3 mouse cellular contexts compared by ENCODE assay signal in genomic region chr14:113847836-113848235, GRCm38 (mm10).
A peak's percentile ranks its signal among the peaks of the same experiment; 100 is the strongest.
DNase-seq lines count a peak whose midpoint lies in the region; TF ChIP-seq lines count a peak whose summit lies in the region.
"Not testable (repeated sequence)": the region's sequence is repeated elsewhere in the genome, so short reads cannot be mapped to it uniquely, and the experiment has no call there.

No protein-coding gene starts in this region.

- not testable (repeated sequence) for H3K27ac ChIP-seq in ES-E14 (ENCODE audit: insufficient read depth, low read depth, low read length, poor library complexity, severe bottlenecking); liver, adult 2 months (replicated peaks; ENCODE audit: insufficient read depth, low read depth, low read length)

- DNase-seq in ES-E14 (ENCODE audit: low read depth, low spot score) (peak; percentile 4), ZHBTc4 (ENCODE audit: low read depth, low spot score) (peak; percentile 51)
- peak; percentile 50 for DNase-seq in liver, adult 2 months (ENCODE audit: extremely low read depth, low read depth, low spot score)

- H3K9ac ChIP-seq in ES-E14 (ENCODE audit: insufficient read depth, low read depth, low read length, poor library complexity, severe bottlenecking); liver, adult 2 months (ENCODE audit: low read depth, low read length): not testable (repeated sequence)

- H3K4me3 ChIP-seq in ES-E14 (ENCODE audit: insufficient read depth in 1 of 2, low read depth in 1 of 2, low read length in 2 of 2, poor library complexity in 1 of 2, severe bottlenecking in 1 of 2); liver, adult 2 months (ENCODE audit: insufficient read depth, low read depth, low read length): not testable (repeated sequence)

- H3K79me2 ChIP-seq in liver, adult 2 months (ENCODE audit: control insufficient read depth, insufficient read depth, low read length) = not testable (repeated sequence)

- not testable (repeated sequence) for H3K36me3 ChIP-seq in ES-E14 (ENCODE audit: control insufficient read depth, insufficient read depth, low read length, poor library complexity, severe bottlenecking); liver, adult 2 months (ENCODE audit: control insufficient read depth, insufficient read depth, low read length)

- WGBS in liver, adult 2 months = 75% methylated on average over 1 of the region's 1 CpGs

- not testable (repeated sequence) for H3K4me1 ChIP-seq in ES-E14 (ENCODE audit: control insufficient read depth in 2 of 2, insufficient read depth in 2 of 2, low read length in 2 of 2, poor library complexity in 1 of 2); liver, adult 2 months (ENCODE audit: control insufficient read depth, insufficient read depth, low read length)

- not testable (repeated sequence) for H3K27me3 ChIP-seq in liver, adult 2 months (ENCODE audit: control insufficient read depth, insufficient read depth, low read length)

- in situ Hi-C loops in ES-E14 (cut with MboI; ENCODE audit: low sequenced_read_pairs in 2 of 2, unreplicated experiment in 2 of 2) = not testable (repeated sequence)

- not testable (repeated sequence) for TF ChIP-seq CTCF in liver, adult 2 months (IDR thresholded peaks at IDR 0.05; ENCODE audit: low read depth, low read length)

- not testable (repeated sequence) for TF ChIP-seq POLR2A in liver, adult 2 months (IDR thresholded peaks at IDR 0.05; ENCODE audit: extremely low read depth, insufficient read depth, low read length)

- H3K9me3 ChIP-seq in ES-E14 (ENCODE audit: control insufficient read depth, insufficient read depth, low read depth, low read length) = not testable (repeated sequence)
